Mouse (Mus musculus): ENCODE data around the gene Bak1. TPM values are rescaled to one million over a fixed set of nuclear protein-coding genes. Genes with fewer than 3 reads are reported as not detected.

Bak1 gene
- total and polyA plus RNA-seq, 3 experiments, result 35.0 to 57.4 (median 41.6) TPM

DNA sequence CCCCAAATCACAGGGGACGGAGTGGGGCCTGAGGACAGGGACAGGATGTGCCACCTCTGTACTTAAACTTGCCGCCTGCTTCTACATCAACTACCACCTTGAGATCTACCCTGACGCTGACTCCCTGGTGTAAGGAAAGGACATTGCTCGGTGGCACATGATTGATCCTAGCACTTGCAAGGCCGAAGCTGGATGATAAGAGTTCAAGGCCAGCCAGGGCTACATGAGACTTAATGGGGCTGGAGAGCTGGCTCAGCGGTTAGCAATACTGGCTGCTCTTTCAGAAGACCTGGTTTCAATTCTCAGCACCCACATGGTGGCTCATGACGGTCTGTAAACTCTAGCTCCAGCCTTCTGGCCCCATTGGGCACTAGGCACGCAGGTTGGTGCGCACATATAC is 7.1 kb downstream of the Bak1 start:
- peak; percentile 72 for DNase-seq

DNA sequence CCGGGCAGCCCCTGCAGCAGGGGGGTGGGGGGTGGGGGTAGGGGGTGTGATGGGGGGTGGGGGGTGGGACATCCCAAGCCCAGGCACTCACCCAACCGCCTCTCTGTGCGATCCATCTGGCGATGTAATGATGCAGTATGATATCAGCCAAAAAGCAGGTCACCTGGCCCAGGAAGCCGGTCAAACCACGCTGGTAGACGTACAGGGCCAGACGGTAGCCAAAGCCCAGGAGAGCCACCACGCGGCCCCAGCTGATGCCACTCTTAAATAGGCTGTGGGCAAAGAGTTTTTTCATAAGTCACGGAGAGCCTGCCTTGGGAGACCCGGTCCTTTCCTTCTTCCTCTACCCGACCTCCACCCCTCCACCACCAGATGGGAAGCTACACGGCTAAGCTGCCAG is 7.7 kb downstream of the Bak1 start:
- DNase-seq, result no peak

DNA sequence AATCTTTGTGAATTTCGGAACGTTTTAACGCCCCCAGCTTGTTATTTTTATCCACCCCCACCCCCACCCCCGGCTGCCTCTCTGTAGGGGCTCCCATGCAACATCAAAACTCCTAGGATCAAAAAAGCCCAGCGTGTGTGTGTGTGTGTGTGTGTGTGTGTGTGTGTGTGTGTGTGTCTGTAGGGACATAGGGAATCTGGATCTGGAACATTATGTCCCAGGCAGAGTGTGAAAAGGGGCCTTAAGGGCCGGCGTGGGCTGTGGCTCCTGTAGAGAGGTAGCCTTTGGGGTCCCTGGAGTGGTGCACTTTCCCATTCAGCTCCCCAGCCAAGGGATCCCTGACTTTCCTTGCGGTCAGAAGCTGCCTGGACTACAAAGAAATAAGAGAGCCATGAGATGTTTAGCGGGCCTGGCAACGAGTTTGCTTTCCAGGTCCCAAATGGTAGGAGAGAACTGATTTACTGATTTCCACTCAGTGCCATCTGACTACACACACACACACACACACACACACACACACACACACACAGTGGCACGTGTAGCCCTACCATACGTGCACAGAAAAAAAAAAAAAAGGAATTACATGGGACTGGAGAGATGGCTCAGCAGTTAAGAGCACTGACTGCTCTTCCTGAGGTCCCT is 10.1 kb downstream of the Bak1 start:
- DNase-seq, result no peak

DNA sequence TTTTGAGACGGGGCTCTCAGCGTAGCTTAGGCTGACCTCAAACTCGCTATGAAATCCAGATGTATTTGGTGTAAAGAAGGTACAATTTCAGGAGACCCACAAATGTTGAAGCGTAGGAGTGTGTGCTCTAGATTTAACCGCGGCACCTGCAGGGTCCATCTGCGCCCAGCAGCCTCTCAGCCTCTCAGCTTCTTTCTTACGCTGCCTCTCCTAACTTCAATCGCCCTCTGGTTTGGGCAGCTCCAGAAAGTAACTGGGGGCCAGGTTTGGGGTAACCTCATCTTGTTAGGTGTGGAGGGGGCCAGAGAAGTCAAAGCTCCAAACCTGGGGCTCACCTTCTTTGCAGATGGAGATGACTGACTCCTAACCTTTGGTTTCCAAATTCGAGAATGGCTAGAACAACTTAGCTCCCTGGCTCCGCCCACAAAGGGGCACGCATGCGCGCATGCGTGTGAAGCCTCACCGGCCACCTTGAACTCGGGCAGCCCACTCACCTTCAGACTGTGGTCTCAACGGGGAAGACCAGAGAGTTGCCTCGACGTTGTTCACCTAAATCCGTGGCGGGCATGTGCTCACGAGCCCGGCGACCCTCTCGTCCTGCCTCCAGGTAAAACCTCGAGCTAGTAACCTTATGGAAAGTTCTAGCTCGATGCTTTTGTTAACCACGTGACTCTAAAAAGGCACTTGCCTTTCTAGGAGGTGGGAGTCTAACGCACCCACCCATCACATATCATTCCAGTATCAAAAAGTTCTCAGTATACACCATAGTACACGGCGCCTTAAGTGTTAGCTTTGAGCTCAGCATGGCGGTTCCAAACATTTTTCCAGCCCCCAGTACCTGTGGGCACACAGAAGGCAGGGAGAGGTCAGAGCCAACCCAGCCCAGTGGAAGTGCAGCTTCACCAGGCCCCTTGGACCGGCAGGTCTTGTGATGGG is 11.0 kb downstream of the Bak1 start:
- DNase-seq, result peak; percentile 91

DNA sequence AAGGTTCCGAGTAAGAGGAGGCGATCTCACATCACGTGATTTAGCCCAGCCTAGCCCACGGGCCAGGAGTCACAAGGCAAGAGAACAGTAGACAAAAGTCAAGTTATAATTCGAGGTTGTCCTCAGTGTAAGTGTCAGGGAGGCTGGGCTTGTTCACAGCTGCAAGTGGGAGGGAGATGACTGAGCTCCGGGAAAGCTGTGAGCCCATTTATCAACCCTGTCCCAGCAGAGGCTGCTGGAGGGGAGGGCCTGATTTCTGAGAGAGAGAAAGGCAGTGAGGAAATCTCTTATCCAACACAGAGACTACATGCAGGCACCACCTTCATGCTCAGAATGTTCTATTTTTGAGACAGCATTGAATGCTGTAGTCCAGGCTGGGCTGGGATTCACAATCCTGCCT is 15.9 kb downstream of the Bak1 start:
- no peak for DNase-seq

DNA sequence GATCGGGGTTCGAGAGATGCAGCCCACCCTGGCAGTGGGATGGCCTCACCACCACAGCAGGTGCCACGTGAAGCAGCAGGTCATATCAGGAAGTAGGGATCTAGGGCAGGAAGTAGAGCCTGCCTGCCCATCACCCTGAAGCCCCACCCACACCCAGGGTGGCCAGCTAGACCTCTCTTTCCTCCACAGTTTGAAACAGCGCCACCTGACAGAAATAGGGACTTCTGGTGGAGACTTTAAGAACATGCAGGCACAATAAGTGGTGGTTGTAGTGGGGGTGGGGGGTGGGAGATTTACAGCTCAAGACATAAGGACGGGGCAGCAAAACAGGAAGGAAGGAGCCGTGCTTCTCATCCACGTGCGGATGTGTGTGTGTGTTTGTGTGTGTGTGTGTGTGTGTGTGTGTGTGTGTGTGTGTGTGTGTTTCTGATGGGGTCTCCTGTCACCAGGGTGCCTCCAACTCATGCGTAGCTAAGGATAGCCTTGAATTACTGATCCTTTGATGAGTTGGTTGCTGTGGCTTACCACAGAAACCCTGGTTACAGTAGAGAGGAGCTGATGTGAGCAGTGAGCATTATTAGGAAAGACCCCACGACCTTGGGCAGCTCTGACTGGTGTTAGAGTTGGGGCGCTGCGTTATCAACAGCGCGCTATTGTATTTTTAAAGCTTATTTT is 16.7 kb downstream of the Bak1 start:
- DNase-seq, result no peak

DNA sequence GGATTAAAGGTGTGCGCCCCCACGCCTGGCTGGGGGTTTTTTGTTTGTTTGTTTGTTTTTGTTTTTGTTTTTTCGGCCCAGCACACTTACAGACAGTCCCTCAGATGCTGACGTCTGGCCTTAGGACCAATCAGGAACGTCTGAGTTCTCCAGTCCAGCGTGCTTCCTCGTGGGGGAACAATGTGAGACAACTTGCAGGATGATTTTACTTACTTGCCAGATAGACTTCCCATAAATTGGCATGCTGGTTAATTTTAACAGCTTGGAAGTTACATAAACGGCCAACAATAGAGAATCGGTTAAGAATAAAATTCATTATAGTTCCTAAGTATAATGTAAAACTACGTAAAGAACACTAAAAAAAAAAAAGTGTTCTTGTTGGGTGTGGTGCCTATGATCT is 17.6 kb downstream of the Bak1 start:
- DNase-seq, result no peak

DNA sequence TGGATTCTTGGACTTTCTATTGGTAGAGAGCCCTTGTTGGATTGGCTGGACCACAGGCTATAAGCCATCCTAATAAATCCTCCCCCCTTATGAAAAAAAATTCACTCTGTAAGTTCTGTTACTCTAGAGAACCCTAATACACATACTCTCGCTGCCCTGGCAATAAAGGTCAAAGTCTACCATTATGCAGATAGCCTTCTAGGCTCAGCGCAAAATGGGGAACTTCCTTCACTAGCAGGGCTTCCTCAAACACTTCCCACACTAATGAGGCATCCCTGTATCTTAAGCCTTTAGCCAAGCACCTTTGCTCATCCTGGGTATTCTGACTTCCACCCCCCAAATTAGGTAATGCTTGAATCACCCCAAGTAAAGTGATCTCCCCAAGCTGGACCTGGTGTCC is 20.5 kb downstream of the Bak1 start:
- no peak for DNase-seq

DNA sequence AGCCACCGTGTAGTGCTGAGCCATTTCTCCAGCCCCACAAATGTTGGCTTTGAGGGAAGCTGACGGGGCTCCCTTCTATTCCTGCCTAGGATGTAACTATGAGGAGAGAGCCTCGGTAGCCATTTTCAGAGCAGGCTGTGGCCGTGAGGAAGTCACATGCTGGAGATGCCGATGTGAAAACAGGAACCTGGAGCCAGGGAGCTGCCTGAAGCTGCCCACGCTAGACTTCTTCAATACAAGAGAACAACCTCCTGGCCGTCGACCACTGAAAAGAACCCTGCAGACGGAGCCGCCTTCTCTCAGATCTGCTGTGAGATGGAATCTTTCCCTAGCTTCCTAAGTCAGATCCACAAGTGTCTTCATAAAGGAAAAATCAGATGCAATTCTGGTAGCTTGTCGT is 23.2 kb downstream of the Bak1 start:
- DNase-seq, result no peak

DNA sequence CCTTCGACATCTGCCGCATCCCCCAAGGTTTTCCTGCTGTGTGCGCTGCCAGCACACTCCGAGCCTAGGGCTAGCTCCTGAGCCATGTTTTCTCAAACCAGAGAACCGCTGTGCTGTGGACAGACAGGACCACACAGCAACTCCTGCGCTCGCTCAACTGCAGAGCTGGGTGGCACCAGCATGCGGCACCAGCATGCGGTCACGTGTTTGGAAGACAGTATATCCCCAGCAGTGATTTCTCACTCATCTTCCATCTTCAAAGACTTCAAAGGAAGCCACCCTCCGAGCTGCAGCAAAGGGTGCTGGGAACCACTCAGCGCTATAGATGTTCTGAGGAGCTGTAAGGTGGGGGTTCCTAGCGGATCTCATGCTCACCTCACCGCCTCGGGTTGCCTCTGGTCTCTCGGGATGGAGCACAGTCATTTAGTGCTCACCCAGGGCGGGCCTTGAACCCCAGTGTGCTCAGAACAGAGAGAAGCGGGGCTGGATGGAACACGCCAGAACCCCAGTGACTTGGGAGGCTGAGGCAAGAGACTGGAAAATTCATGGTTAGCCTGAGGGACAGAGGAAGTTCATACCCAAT is 23.8 kb downstream of the Bak1 start:
- no peak for DNase-seq

DNA sequence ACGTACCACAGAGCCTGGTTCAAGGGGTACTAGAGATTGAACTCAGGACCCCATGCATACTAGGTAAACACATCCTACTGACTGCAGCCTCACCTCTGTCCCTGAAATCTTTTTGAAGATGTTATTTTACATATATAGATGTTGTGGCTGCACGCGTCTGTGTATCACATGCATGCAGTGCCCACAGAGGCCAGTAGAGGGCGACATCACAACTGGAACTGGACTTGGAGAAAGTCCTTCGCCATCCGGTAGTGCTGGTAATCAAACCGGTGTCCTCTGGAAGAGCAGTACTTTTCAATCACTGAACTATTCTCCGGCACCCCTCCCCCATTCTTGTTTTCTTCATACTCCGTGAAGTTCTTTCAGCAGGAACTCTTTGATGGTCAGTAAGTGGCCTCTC is 24.4 kb downstream of the Bak1 start:
- DNase-seq, result peak; percentile 53

DNA sequence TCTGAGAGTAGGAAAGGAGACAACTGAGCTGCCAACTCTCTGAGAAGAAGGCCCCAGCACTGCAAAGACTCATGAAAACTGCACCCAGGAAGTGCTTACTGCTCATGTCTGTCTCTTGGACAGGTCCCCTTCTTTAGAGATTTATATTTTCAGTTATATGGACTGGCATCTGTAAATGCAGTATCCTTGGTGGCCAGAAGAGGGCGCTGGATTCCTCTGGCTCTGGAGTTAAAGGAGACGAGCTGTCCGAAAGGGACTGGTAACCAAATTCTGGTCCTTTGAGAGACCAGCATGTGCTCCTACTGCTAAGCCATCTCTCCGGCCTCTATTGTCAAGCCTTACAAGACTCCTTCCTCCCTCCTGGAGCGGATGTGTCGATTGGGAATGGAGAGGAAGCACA is 26.9 kb downstream of the Bak1 start:
- no peak for DNase-seq

DNA sequence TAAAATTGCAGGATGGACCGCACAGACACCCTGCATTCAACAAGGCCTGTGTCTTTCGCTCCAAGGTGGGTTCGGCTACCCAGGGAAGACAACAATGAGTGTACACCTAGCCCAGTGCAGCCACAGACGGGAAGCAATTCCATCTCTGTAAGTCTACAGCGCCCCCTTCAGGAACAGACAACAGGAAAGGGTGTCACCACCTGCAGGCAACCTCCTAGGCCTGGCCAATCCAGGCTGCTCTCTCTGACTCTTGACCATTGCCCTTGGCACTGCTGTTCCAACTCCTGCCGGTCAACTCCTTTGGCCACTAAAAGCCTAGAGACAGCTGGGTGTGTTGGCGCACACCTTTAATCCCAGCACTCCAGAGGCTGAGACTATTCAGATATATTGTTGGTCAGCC is 27.7 kb downstream of the Bak1 start:
- no peak for DNase-seq

DNA sequence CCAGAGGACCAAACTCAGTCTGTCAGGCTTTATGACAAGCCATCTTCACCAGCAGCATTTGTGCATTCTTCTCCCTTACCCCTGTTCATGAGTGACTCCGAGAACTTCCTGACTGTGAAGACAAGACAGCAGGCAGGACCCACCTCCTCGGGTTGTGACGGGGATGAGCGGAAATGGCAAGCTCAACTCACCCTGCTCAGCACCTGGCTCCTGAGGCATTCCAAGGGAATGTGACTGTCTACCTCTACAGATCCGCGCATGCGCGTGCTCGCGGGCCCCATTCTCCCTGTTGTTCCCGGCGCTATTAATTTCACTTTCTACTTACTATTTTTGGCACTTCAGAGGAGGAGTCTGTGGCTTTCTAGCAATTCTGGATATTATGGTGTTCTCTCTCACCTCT is 28.8 kb downstream of the Bak1 start:
- DNase-seq, result no peak

DNA sequence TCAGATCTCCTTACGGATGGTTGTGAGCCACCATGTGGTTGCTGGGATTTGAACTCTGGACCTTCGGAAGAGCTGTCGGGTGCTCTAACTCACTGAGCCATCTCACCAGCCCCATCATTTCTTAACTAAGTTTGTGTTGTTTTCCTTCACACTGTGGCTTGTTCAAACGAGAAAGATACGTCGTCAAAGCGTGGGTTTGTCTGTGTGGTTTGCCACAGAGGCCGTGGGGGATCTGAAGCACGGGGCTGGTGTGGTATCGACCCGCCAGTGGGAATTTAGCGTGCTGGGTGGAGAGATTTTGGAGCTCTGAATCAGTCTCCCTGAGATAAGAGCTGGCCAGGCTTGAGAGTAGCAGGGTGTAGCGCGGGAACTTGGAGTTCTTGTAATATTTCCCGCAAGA is 30.5 kb downstream of the Bak1 start:
- DNase-seq, result no peak

DNA sequence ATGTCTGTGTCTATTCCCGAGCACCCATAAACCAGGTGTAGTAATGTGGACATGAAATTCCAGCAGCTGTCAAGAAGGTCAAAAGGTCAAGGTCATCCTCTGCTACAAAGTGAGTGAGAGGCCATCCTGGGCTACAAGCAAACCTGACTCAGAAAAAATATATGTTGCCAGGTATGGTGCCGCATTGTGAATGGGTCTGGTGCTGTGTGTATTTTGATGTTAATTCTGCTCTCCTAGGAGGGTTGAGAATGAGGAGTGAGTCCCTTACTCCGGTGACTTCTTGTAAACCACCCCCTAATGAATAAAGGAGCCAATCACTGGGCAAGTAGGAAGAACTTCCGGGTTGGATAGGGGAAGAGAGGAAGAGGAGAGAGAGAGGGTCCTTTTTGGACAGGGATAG is 31.1 kb downstream of the Bak1 start:
- no peak for DNase-seq

DNA sequence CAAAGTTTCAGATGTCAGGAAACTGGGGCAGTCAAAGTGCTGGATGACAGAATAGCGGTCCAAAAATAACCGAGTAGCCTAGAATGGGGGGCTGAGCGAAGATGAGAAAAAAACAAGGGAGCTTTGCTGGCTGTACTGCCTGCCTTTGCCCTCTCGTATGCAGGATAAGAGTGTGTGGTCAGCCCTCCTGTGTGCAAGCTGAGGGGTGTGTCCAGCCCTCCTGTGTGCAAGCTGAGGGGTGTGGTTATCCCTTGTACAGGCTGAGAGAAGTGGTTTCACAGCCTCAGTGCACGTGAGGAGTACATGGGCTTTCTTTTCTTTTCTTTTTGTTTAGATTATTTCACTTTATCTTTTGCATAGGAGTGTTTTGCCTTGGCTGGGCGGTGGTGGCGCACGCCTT is 33.2 kb downstream of the Bak1 start:
- DNase-seq, result no peak

DNA sequence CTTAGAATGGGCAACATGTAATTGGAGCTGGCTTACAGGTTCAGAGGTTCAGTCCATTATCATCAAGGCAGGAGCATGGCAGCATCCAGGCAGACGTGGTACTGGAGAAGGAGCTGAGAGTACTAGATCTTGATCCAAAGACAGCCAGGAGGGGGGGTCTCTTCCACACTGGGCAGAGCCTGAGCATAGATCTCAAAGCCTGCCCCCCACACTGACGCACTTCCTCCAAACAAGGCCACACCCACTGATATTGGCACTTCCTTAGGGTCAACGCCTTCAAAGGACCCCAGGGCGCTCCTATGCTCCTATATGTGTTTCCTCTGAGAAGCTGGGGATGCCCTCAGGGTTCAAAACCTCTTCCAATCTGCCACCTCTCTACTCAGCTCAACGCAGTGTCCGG is 33.8 kb downstream of the Bak1 start:
- DNase-seq, result no peak

DNA sequence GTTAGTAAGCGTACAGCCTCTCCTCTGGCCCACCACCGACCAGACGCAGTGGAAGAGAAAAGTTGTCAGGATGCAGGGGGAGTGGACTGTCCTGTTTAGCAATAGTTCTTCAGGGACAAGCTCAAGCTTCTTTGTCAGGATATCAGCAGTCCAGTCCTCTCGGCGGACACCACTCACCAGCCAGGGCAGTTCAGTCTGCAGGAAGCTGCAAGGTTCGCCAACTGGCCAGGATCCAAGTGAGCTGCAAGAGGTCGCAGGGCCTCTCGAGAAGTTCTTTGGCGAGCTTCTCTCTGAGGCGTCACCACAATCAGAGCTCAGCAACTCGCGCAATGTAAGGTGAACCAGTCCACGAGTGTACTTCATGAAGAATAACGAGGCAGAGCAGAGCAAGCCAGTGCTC is 34.4 kb downstream of the Bak1 start:
- peak; percentile 68 for DNase-seq

DNA sequence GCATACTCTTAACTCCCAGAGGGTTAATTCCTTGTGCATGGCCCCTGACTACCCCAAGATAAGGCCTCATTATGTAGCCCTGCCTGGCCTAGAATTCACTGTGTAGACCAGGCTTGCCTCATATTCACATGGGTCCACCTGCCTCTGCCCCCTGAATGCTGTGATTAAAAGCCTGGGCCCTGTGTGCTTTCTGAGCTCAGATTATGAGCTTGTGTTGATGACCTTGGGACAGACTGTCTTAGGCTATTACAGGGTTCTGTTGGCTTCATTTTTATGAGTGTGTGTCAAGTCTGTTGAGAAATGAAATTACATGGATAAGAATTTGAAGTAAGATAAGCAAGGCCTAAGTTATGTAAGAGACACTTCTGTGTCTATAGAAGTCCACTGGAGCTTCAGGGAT is 38.3 kb downstream of the Bak1 start:
- DNase-seq, result no peak

DNA sequence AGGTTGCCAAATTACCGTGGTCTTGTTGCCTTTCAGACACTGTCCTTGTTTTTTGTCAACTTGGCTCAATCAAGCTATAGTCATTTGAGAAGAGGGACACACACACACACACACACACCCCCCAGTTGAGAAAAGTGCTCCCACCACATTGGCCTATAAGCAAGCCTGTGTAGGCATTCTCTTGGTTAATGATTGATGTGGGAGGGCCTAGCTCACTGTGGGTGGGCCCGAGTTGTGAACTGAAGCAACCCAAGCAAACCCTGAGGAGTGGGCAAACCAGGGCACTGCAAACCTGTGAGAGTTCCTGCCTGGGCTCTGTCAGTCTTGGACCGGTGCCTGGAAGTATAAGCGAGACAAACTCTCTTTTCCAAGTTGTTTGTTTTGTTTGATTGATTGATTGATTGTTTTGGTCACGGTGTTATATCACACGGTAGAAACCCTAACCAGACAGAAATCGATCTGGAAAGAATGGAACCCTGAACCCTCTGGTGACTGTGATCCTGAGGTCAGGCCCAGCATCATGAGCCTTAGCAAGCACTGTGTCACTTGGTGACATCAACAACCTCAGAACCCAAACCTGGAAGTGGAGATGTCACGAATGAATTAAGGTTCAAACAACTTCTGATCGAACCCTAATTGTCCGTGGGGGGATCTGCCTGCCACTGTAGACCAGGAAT is 43.2 kb downstream of the Bak1 start:
- DNase-seq, result no peak

DNA sequence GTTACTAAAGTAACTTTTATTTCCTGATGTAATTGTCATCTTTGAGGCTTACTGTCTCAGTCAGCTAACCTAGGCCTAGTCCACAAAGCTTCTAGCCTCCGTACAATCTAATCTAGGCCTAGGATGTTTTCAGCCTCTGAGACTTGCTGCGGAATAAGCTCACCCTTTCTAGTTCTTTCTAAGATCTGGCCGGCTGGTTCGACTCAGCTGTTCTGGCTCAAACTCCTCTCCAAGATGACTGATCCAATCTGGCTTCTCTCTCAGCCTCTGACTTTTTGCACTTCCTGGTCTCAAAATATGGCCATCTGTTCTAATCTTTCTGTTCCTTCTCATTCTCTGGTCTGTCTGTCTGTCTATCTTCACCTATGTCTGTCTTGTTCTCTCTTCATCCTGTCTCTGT is 45.4 kb downstream of the Bak1 start:
- no peak for DNase-seq

Measured in adrenal gland, adult 2 months (tissue).